Mouse (Mus musculus) liver, adult 2 months (tissue): ENCODE results near the gene Sfxn2.

Experiments
- CTCF ChIP-seq: fragments of 200-500 bp; IDR thresholded peaks from 2 replicates; pipeline ENCODE4 v1.5.1; 2011; ENCODE audit warnings: low read depth, low read length, control low read depth
- POLR2A ChIP-seq: fragments of 200-500 bp; IDR thresholded peaks from 2 replicates; pipeline ENCODE4 v1.6.1; 2011; ENCODE audit warnings: low read length, control low read depth; ENCODE audit not compliant: insufficient read depth; ENCODE audit errors: extremely low read depth

DNA sequence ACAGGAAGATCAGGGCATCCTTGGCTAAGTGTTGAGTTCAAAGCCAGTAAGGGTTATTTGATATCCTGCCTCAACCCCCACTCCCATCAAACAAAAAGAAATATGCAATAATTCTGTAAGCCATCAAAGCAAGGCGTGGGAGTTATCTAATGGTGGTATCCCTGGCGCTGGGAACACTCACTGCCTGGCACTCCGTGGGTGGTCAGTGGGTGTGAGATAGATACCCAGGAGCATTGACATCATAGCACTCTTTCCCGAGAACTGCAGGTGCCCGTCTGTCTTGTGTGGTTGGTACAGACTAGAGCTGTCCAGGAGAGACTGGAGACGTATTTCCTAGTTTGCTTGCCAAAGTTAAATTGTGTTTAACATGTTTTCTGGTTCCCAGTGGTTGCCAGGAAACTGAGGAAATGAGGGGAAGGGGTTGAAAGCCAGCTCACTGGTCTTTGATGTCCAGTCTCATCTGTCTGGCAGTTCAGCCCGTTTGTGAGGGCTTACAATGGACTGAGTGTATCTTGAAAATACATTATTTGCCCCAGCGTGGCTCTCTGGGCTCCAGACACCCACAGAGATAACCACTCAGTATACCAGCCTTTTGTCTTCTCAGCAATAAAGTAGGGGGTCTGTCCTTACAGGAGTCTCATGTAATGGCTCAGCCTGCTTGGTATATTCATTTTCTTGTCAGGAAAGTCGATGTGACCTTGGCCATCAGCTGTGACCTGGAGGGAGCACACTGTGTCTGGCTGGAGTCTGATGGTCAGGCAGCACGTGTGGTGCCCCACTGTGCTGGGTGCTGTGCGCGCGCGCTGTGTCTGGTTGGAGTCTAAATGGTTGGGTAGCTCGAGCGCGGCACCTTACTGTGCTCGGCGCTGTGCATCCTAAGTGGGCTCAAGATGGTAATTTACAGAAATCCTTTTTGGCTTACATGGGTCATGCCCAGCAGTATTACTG lies 48.3 kb downstream of the Sfxn2 start:
- no peak for TF ChIP-seq CTCF
- no peak for TF ChIP-seq POLR2A
